Mouse (Mus musculus) myocyte (in vitro differentiated cells): ENCODE measurements around the gene Sepsecs. TPM values are rescaled to one million over a fixed set of nuclear protein-coding genes. Genes with fewer than 3 reads are reported as not detected.

Experiments used
- H3K27me3 ChIP-seq: one replicate; pipeline ENCODE4 v1.6.1; 2011; ENCODE audit not compliant: control insufficient read depth, insufficient read depth, insufficient read length
- H3K36me3 ChIP-seq: one replicate; pipeline ENCODE4 v1.6.1; 2011; ENCODE audit not compliant: control insufficient read depth, insufficient read depth
- H3K4me2 ChIP-seq: one replicate; pipeline ENCODE4 v1.6.1; 2011; ENCODE audit warnings: low read depth, control low read depth
- H3K4me3 ChIP-seq: one replicate; pipeline ENCODE4 v1.5.1; 2011; ENCODE audit warnings: mild to moderate bottlenecking, control low read depth, moderate library complexity
- H3K79me2 ChIP-seq: one replicate; pipeline ENCODE4 v1.6.1; 2011; ENCODE audit not compliant: control insufficient read depth, insufficient read depth
- H3ac ChIP-seq: one replicate; pipeline ENCODE4 v1.6.1; 2011; ENCODE audit not compliant: control insufficient read depth, insufficient read length
- CEBPB ChIP-seq: IDR thresholded peaks from 2 replicates; pipeline ENCODE4 v1.6.1; 2011; ENCODE audit warnings: mild to moderate bottlenecking, moderate library complexity; ENCODE audit not compliant: poor library complexity, insufficient read depth, severe bottlenecking
- E2F4 ChIP-seq: IDR thresholded peaks from one replicate; pipeline ENCODE4 v1.6.1; 2011; ENCODE audit warnings: mild to moderate bottlenecking, control low read depth, moderate library complexity; ENCODE audit not compliant: insufficient read depth
- MAX ChIP-seq: IDR thresholded peaks from one replicate; pipeline ENCODE4 v1.6.1; 2011; ENCODE audit warnings: low read depth, mild to moderate bottlenecking, control low read depth
- MYOD1 ChIP-seq, 3 experiments: IDR thresholded peaks; one replicate each; pipeline ENCODE4 v1.6.1; 2011; ENCODE audit warnings: control low read depth in 2 of 3, low read depth in 2 of 3, mild to moderate bottlenecking in 2 of 3, moderate library complexity in 1 of 3; ENCODE audit not compliant: insufficient read length in 2 of 3, control insufficient read depth in 1 of 3
- MYOG ChIP-seq, 3 experiments: IDR thresholded peaks; one replicate each; pipeline ENCODE4 v1.6.1; 2011; ENCODE audit warnings: control low read depth in 2 of 3, low read depth in 2 of 3, mild to moderate bottlenecking in 2 of 3; ENCODE audit not compliant: insufficient read length in 2 of 3, control insufficient read depth in 1 of 3, insufficient read depth in 1 of 3
- POLR2A ChIP-seq: IDR thresholded peaks from one replicate; pipeline ENCODE4 v1.6.1; 2011; ENCODE audit warnings: low read depth, mild to moderate bottlenecking, control low read depth, moderate library complexity; ENCODE audit not compliant: insufficient read length
- POLR2AphosphoS2 ChIP-seq: IDR thresholded peaks from one replicate; pipeline ENCODE4 v1.6.1; 2011; ENCODE audit warnings: low read depth, control low read depth; ENCODE audit not compliant: insufficient read length
- REST ChIP-seq: IDR thresholded peaks from one replicate; pipeline ENCODE4 v1.6.1; 2011; ENCODE audit warnings: mild to moderate bottlenecking, control low read depth, moderate library complexity; ENCODE audit not compliant: insufficient read depth, insufficient read length
- SRF ChIP-seq: IDR thresholded peaks from one replicate; pipeline ENCODE4 v1.6.1; 2011; ENCODE audit warnings: low read depth; ENCODE audit not compliant: control insufficient read depth, insufficient read length
- TCF12 ChIP-seq: IDR thresholded peaks from one replicate; pipeline ENCODE4 v1.6.1; 2011; ENCODE audit warnings: mild to moderate bottlenecking, control low read depth; ENCODE audit not compliant: poor library complexity, insufficient read depth, severe bottlenecking
- TCF3 ChIP-seq: IDR thresholded peaks from one replicate; pipeline ENCODE4 v1.6.1; 2011; ENCODE audit warnings: low read depth, control low read depth; ENCODE audit not compliant: insufficient read length
- USF1 ChIP-seq: IDR thresholded peaks from one replicate; pipeline ENCODE4 v1.6.1; 2011; ENCODE audit warnings: low read depth, mild to moderate bottlenecking, control low read depth, moderate library complexity
- polyA plus RNA-seq: library from polyadenylated mRNA; unstranded; fragments of >200 nt; fragmentation: generic; extraction: Trizol; gene quantifications from one replicate; pipeline ENCODE4 v1.2.1, GENCODE M21; 2012; ENCODE audit warnings: missing spikeins

Sepsecs gene
- polyA plus RNA-seq, 1 experiment = 4.1 TPM

GRCm38 (mm10) chr5:52609672-52610071 is 59.8 kb downstream of the Sepsecs start:
- TF ChIP-seq MYOG (IDR thresholded peaks at IDR 0.05; ENCODE audit: control insufficient read depth in 1 of 3, insufficient read depth in 1 of 3, insufficient read length in 2 of 3, low read depth in 2 of 3) (peak in 1 of 3 experiments; percentile 45), CEBPB (no peak), TCF12 (no peak), MYOD1 (IDR thresholded peaks at IDR 0.05; ENCODE audit: control insufficient read depth in 1 of 3, insufficient read length in 2 of 3, low read depth in 2 of 3) (peak in 1 of 3 experiments; percentile 45), E2F4 (no peak)
- no peak overlapping the region for H3K4me2 ChIP-seq

GRCm38 (mm10) chr5:52604582-52605041 is 64.9 kb downstream of the Sepsecs start:
- H3K4me2 ChIP-seq = no peak overlapping the region
- H3K27me3 ChIP-seq = no peaks in the 10 kb centered on the region
- H3ac ChIP-seq = no peak overlapping the region
- TF ChIP-seq USF1 (no peak), POLR2A (no peak), CEBPB (no peak), REST (no peak), E2F4 (no peak), MYOD1 (IDR thresholded peaks at IDR 0.05; ENCODE audit: control insufficient read depth in 1 of 3, insufficient read length in 2 of 3, low read depth in 2 of 3) (no peak), MYOG (IDR thresholded peaks at IDR 0.05; ENCODE audit: control insufficient read depth in 1 of 3, insufficient read depth in 1 of 3, insufficient read length in 2 of 3, low read depth in 2 of 3) (no peak), POLR2AphosphoS2 (no peak), MAX (no peak), SRF (no peak), TCF3 (no peak), TCF12 (no peak)
- no peaks in the 10 kb centered on the region for H3K36me3 ChIP-seq
- H3K79me2 ChIP-seq = no peaks in the 10 kb centered on the region
- no peak overlapping the region for H3K4me3 ChIP-seq

More at GRCm38 (mm10) chr5:52609672-52610071, 59.8 kb downstream of the Sepsecs start:
- H3K4me3 ChIP-seq = no peak overlapping the region
- no peak overlapping the region for H3ac ChIP-seq
- no peaks in the 10 kb centered on the region for H3K27me3 ChIP-seq
- H3K36me3 ChIP-seq = no peaks in the 10 kb centered on the region
- H3K79me2 ChIP-seq = no peaks in the 10 kb centered on the region

DNA sequence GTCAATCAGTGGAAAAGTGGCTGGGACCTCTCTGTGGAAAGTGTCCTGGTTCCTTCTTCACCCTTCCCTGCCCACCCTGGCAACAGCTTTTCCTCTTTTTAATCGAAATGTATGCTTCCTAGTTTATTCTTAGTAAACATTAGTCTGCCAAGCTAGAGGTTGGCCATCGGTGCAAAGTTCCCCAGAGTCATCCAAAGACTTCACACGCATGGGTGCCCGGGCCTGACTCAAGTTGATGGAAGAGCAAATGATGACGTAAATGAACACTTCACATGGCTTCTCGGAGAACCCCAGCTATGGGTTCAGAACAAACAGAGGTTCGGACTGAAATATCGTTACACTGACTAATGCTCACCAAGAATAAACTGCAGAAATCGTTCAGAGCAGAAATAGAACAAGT is 78.9 kb downstream of the Sepsecs start:
- TF ChIP-seq USF1 (no peak), MYOG (IDR thresholded peaks at IDR 0.05; ENCODE audit: control insufficient read depth in 1 of 3, insufficient read depth in 1 of 3, insufficient read length in 2 of 3, low read depth in 2 of 3) (no peak), E2F4 (no peak), POLR2A (no peak), REST (no peak), TCF3 (no peak), POLR2AphosphoS2 (no peak), SRF (no peak), MYOD1 (IDR thresholded peaks at IDR 0.05; ENCODE audit: control insufficient read depth in 1 of 3, insufficient read length in 2 of 3, low read depth in 2 of 3) (no peak), MAX (no peak), CEBPB (no peak)
- H3K79me2 ChIP-seq = no peaks in the 10 kb centered on the region
- H3K36me3 ChIP-seq = no peaks in the 10 kb centered on the region
- no peak overlapping the region for H3ac ChIP-seq
- H3K27me3 ChIP-seq = peaks cover 5% of the 10 kb centered on the region
- no peak overlapping the region for H3K4me3 ChIP-seq
- no peak overlapping the region for H3K4me2 ChIP-seq

Other genes with a start within 250 kb of the Sepsecs start
- not detected for gene Ccdc149, start 198.2 kb downstream of the Sepsecs start, polyA plus RNA-seq
- gene Lgi2, start 103.2 kb downstream of the Sepsecs start, polyA plus RNA-seq = 0.01 TPM
- 8.8 TPM for gene Pi4k2b, start 71.9 kb upstream of the Sepsecs start, polyA plus RNA-seq
- 5.3 TPM for gene Zcchc4, start 105.7 kb upstream of the Sepsecs start, polyA plus RNA-seq
- 32.2 TPM for gene Anapc4, start 164.3 kb upstream of the Sepsecs start, polyA plus RNA-seq